Mouse (Mus musculus) small intestine, adult 2 months (tissue): Measurements from ENCODE around the gene Cep162. TPM values are rescaled to one million over a fixed set of nuclear protein-coding genes. Genes with fewer than 3 reads are reported as not detected.

Experiments used
- H3K27ac ChIP-seq: fragments of 200-500 bp; 2 replicates; pipeline ENCODE4 v1.5.1; 2012; ENCODE audit warnings: low read depth, low read length, control low read depth, inconsistent platforms; ENCODE audit not compliant: insufficient read depth
- H3K27me3 ChIP-seq: fragments of 200-500 bp; 2 replicates; pipeline ENCODE4 v1.6.1; 2012; ENCODE audit warnings: mild to moderate bottlenecking, moderate library complexity, low read length, inconsistent platforms; ENCODE audit not compliant: control insufficient read depth, insufficient read depth
- H3K36me3 ChIP-seq: fragments of 200-500 bp; 2 replicates; pipeline ENCODE4 v1.6.1; 2012; ENCODE audit warnings: mild to moderate bottlenecking, low read length, control low read depth, inconsistent platforms; ENCODE audit not compliant: control insufficient read depth, insufficient read depth
- H3K4me1 ChIP-seq: fragments of 200-500 bp; 2 replicates; pipeline ENCODE4 v1.6.1; 2012; ENCODE audit warnings: low read length, inconsistent platforms, mixed read lengths; ENCODE audit not compliant: control insufficient read depth, insufficient read depth, insufficient read length
- H3K4me3 ChIP-seq: fragments of 200-500 bp; 2 replicates; pipeline ENCODE4 v1.5.1; 2012; ENCODE audit warnings: low read depth, mild to moderate bottlenecking, control low read depth, inconsistent platforms, low read length, moderate library complexity
- CTCF ChIP-seq: fragments of 200-500 bp; IDR thresholded peaks from 2 replicates; pipeline ENCODE4 v1.5.1; 2012; ENCODE audit warnings: low read depth, mild to moderate bottlenecking, control low read depth, inconsistent platforms, low read length, moderate library complexity, mixed read lengths; ENCODE audit not compliant: insufficient replicate concordance, insufficient read length; ENCODE audit errors: extremely low read depth
- POLR2A ChIP-seq: fragments of 200-500 bp; IDR thresholded peaks from 2 replicates; pipeline ENCODE4 v1.6.1; 2012; ENCODE audit warnings: low read depth, mild to moderate bottlenecking, control low read depth, inconsistent platforms, low read length, moderate library complexity
- WGBS: fragments of 180-500 bp; shearing (Covaris S2); methylation state at CpG from one replicate; pipeline ENCODE4 v1.1.7; 2018; 5-methylcytosine and 5-hydroxymethylcytosine counted together
- polyA plus RNA-seq: library from polyadenylated mRNA; depleted of rRNA; stranded (reverse); fragments of >200 nt; gene quantifications from 2 replicates; pipeline ENCODE4 v1.2.3, GENCODE M21; 2012

Gene Cep162
- polyA plus RNA-seq, 1 experiment: 0.77 TPM

GRCm38 (mm10) chr9:87193721-87194120, 61.6 kb downstream of the Cep162 start:
- no peak for TF ChIP-seq POLR2A
- TF ChIP-seq CTCF: no peak
- Histone ChIP-seq H3K27me3 (no peaks in the 10 kb centered on the region), H3K4me1 (no peaks in the 10 kb centered on the region), H3K36me3 (peaks cover 29% of the 10 kb centered on the region), H3K4me3 (no peak overlapping the region), H3K27ac (no peak overlapping the region)
- WGBS: 90% methylated on average over 1 of the region's 1 CpGs

- H3K4me3 ChIP-seq: no peak overlapping the region
- no peak overlapping the region for H3K27ac ChIP-seq
- no peaks in the 10 kb centered on the region for H3K27me3 ChIP-seq
- TF ChIP-seq CTCF (no peak), POLR2A (no peak)
- H3K36me3 ChIP-seq: peaks cover 14% of the 10 kb centered on the region
- no peaks in the 10 kb centered on the region for H3K4me1 ChIP-seq
- WGBS: 80% methylated on average over 4 of the region's 4 CpGs
Measured at GRCm38 (mm10) chr9:87187336-87187735, 68.0 kb downstream of the Cep162 start.

GRCm38 (mm10) chr9:87182231-87182630, 73.1 kb downstream of the Cep162 start:
- H3K27me3 ChIP-seq: no peaks in the 10 kb centered on the region

GRCm38 (mm10) chr9:87178534-87178933, 76.8 kb downstream of the Cep162 start:
- Histone ChIP-seq H3K36me3 (no peaks in the 10 kb centered on the region), H3K4me3 (no peak overlapping the region), H3K4me1 (no peaks in the 10 kb centered on the region), H3K27me3 (no peaks in the 10 kb centered on the region), H3K27ac (no peak overlapping the region)
- 43% methylated on average over 7 of the region's 7 CpGs for WGBS
- no peak for TF ChIP-seq CTCF
- TF ChIP-seq POLR2A: no peak

More at GRCm38 (mm10) chr9:87182231-87182630, 73.1 kb downstream of the Cep162 start:
- Histone ChIP-seq H3K4me3 (no peak overlapping the region), H3K4me1 (no peaks in the 10 kb centered on the region), H3K36me3 (no peaks in the 10 kb centered on the region), H3K27ac (no peak overlapping the region)
- 87% methylated on average over 10 of the region's 10 CpGs for WGBS
- no peak for TF ChIP-seq POLR2A
- no peak for TF ChIP-seq CTCF

- Histone ChIP-seq H3K4me1 (no peaks in the 10 kb centered on the region), H3K27ac (no peak overlapping the region), H3K4me3 (no peak overlapping the region), H3K27me3 (no peaks in the 10 kb centered on the region), H3K36me3 (no peaks in the 10 kb centered on the region)
- no peak for TF ChIP-seq POLR2A
- no peak for TF ChIP-seq CTCF
- 80% methylated on average over 3 of the region's 3 CpGs for WGBS
Measured at GRCm38 (mm10) chr9:87171517-87171916, 83.8 kb downstream of the Cep162 start.

- Histone ChIP-seq H3K27ac (no peak overlapping the region), H3K4me3 (no peak overlapping the region), H3K36me3 (no peaks in the 10 kb centered on the region), H3K27me3 (no peaks in the 10 kb centered on the region), H3K4me1 (no peaks in the 10 kb centered on the region)
- TF ChIP-seq CTCF (no peak), POLR2A (no peak)
- WGBS: 79% methylated on average over 3 of the region's 3 CpGs
Measured at GRCm38 (mm10) chr9:87170891-87171290, 84.4 kb downstream of the Cep162 start.

GRCm38 (mm10) chr9:87169144-87169543, 86.2 kb downstream of the Cep162 start:
- TF ChIP-seq CTCF: no peak
- no peak for TF ChIP-seq POLR2A
- no peaks in the 10 kb centered on the region for H3K27me3 ChIP-seq
- 91% methylated on average over 12 of the region's 12 CpGs for WGBS

More at GRCm38 (mm10) chr9:87169144-87169543, 86.2 kb downstream of the Cep162 start:
- no peak overlapping the region for H3K4me3 ChIP-seq
- no peaks in the 10 kb centered on the region for H3K4me1 ChIP-seq
- no peak overlapping the region for H3K27ac ChIP-seq
- no peaks in the 10 kb centered on the region for H3K36me3 ChIP-seq
